In the genomic region with DNA sequence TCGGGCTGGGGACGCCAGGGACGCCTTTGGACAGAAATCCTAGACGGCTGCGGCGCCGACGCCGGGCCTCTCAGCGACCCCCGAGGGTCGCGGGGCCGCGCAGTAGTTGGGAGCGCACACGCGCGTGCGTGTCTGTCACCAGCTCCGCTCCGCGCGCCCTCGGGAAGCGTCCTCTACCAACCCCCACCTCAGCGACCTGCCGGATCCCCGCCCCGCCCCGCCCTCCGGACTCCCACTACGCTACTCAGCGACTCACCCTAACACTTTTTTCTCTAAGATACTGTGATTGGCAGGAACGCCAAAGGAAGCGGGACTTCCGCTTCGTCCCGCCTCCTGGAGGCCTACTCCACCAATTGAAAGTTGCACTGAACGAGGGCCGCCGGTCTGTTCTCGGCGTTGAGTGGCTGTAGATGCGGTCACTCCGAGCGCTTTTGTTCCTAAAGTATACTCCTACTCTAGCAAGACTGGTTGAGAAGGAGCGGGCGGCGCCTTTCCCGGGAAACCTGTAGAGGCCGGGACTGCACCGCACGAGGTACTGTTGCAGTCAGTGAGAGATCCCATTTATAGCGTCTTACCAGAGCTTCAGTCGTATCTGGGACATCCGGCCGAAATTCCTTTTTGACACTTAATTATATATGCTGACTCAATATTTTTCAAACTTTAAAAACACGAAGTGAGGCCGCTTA, we compare ENCODE assay signal across 8 mouse cellular contexts. TPM values are rescaled to one million over a fixed set of nuclear protein-coding genes. Genes with fewer than 3 reads are reported as not detected.
DNase-seq lines count a peak whose midpoint lies in the region; ATAC-seq and TF ChIP-seq lines count a peak whose summit lies in the region.

A gene (minus strand): TSS at position 279 of the 686 bp plus-strand sequence.

- under 1% methylated on average over 56 of the region's 60 CpGs for WGBS in forebrain, embryonic 13.5 days
- under 1% methylated on average over 59 of the region's 60 CpGs for WGBS in large intestine, adult 2 months
- under 1% methylated on average over 60 of the region's 60 CpGs for WGBS in liver, postnatal 0 days (ENCODE audit: insufficient replicate concordance)
- under 1% methylated on average over 49 of the region's 60 CpGs for WGBS in neural tube, embryonic 14.5 days

- peak; percentile 100 for ATAC-seq in cerebellum, adult (ENCODE audit: insufficient number of reproducible peaks, low FRiP score, low TSS enrichment)
- ATAC-seq in forebrain, embryonic 13.5 days = peak; percentile 100
- peak; percentile 99 for ATAC-seq in liver, postnatal 0 days
- peak; percentile 99 for ATAC-seq in neural tube, embryonic 14.5 days (ENCODE audit: low read depth)

- H3K4me2 ChIP-seq in forebrain, embryonic 13.5 days = peak within 1 kb of the TSS; percentile 70
- peak within 1 kb of the TSS; percentile 89 for H3K4me2 ChIP-seq in liver, postnatal 0 days (ENCODE audit: low read depth, low read length)
- peak within 1 kb of the TSS; percentile 56 for H3K4me2 ChIP-seq in neural tube, embryonic 14.5 days (ENCODE audit: low read depth, low read length)

- peak; percentile 99 for DNase-seq in heart, postnatal 10 days
- peak; percentile 98 for DNase-seq in large intestine, adult 2 months (ENCODE audit: low read depth, low spot score)
- DNase-seq in liver, postnatal 0 days = peak; percentile 95
- peak; percentile 94 for DNase-seq in testis, postnatal 10 days (ENCODE audit: low spot score)

- no peaks in the 10 kb centered on the region for H3K4me1 ChIP-seq in ES-Bruce4 (ENCODE audit: control insufficient read depth, insufficient read depth, low read length)
- H3K4me1 ChIP-seq in forebrain, embryonic 13.5 days = peaks cover 25% of the 10 kb centered on the region
- H3K4me1 ChIP-seq in liver, postnatal 0 days (ENCODE audit: insufficient read depth) = peaks cover 12% of the 10 kb centered on the region
- H3K4me1 ChIP-seq in neural tube, embryonic 14.5 days (ENCODE audit: control insufficient read depth, insufficient read depth, low read length) = peaks cover 16% of the 10 kb centered on the region; the same call in 1 of the 2 replicates

- peak; percentile 68 for TF ChIP-seq POLR2A in ES-Bruce4 (IDR thresholded peaks at IDR 0.05; ENCODE audit: insufficient read depth, low read length)

- peaks cover 8% of the 10 kb centered on the region for H3K9me3 ChIP-seq in ES-Bruce4 (replicated peaks; ENCODE audit: control insufficient read depth, insufficient read depth, low read length, poor library complexity, severe bottlenecking)
- H3K9me3 ChIP-seq in forebrain, embryonic 13.5 days (replicated peaks) = no peaks in the 10 kb centered on the region
- H3K9me3 ChIP-seq in liver, postnatal 0 days (ENCODE audit: low read length) = no peaks in the 10 kb centered on the region
- no peaks in the 10 kb centered on the region for H3K9me3 ChIP-seq in neural tube, embryonic 14.5 days (ENCODE audit: control insufficient read depth, low read length)

- TF ChIP-seq CTCF in ES-Bruce4 (IDR thresholded peaks at IDR 0.05; ENCODE audit: low read depth, low read length) = no peak
- no peak for TF ChIP-seq CTCF in liver, postnatal 0 days (IDR thresholded peaks at IDR 0.05; ENCODE audit: low read depth)

- H3K27me3 ChIP-seq in ES-Bruce4 (ENCODE audit: control insufficient read depth, insufficient read depth, low read length, poor library complexity, severe bottlenecking) = no peaks in the 10 kb centered on the region
- no peaks in the 10 kb centered on the region for H3K27me3 ChIP-seq in forebrain, embryonic 13.5 days
- H3K27me3 ChIP-seq in liver, postnatal 0 days (ENCODE audit: insufficient read depth, low read length) = no peaks in the 10 kb centered on the region
- no peaks in the 10 kb centered on the region for H3K27me3 ChIP-seq in neural tube, embryonic 14.5 days (ENCODE audit: control insufficient read depth, insufficient read depth, low read length)

- intact Hi-C loops in heart, postnatal 10 days (cut with DNase I) = loop anchor here (2.0 kb wide), 1 partner anchor 17 kb away; no protein-coding TSS in a partner anchor

- H3K27ac ChIP-seq in ES-Bruce4 (ENCODE audit: insufficient read depth, low read length) = peak within 1 kb of the TSS; percentile 76
- peak within 1 kb of the TSS; percentile 57; the same call in 1 of the 2 replicates for H3K27ac ChIP-seq in forebrain, embryonic 13.5 days
- H3K27ac ChIP-seq in liver, postnatal 0 days (ENCODE audit: low read depth) = peak within 1 kb of the TSS; percentile 90
- peak within 1 kb of the TSS; percentile 74; the same call in 1 of the 2 replicates for H3K27ac ChIP-seq in neural tube, embryonic 14.5 days (ENCODE audit: low read depth, low read length)

- peak within 1 kb of the TSS; percentile 97 for H3K4me3 ChIP-seq in ES-Bruce4 (ENCODE audit: low read depth, low read length)
- peak within 1 kb of the TSS; percentile 90 for H3K4me3 ChIP-seq in forebrain, embryonic 13.5 days
- peak within 1 kb of the TSS; percentile 86 for H3K4me3 ChIP-seq in liver, postnatal 0 days (ENCODE audit: low read depth, low read length)
- peak within 1 kb of the TSS; percentile 93 for H3K4me3 ChIP-seq in neural tube, embryonic 14.5 days (ENCODE audit: low read depth, low read length)

- H3K9ac ChIP-seq in ES-Bruce4 (ENCODE audit: low read depth, poor library complexity, severe bottlenecking) = peak within 1 kb of the TSS; percentile 99
- H3K9ac ChIP-seq in forebrain, embryonic 13.5 days = peak within 1 kb of the TSS; percentile 95
- H3K9ac ChIP-seq in liver, postnatal 0 days (replicated peaks) = peak within 1 kb of the TSS; percentile 94
- peak within 1 kb of the TSS; percentile 86 for H3K9ac ChIP-seq in neural tube, embryonic 14.5 days (replicated peaks; ENCODE audit: low read depth, low read length)

- no peak for TF ChIP-seq EP300 in ES-Bruce4 (IDR thresholded peaks at IDR 0.05; ENCODE audit: insufficient read depth, low read depth, low read length)
- peak; percentile 51; the same call in 1 of the 2 replicates for TF ChIP-seq EP300 in liver, postnatal 0 days (IDR thresholded peaks at IDR 0.05; ENCODE audit: low read depth)

- peaks cover 4% of the 10 kb centered on the region; the same call in 1 of the 2 replicates for H3K36me3 ChIP-seq in ES-Bruce4 (ENCODE audit: control insufficient read depth, insufficient read depth, low read length, poor library complexity, severe bottlenecking)
- no peaks in the 10 kb centered on the region for H3K36me3 ChIP-seq in forebrain, embryonic 13.5 days (ENCODE audit: poor library complexity, severe bottlenecking)
- no peaks in the 10 kb centered on the region for H3K36me3 ChIP-seq in liver, postnatal 0 days (replicated peaks; ENCODE audit: insufficient read depth, low read length)
- H3K36me3 ChIP-seq in neural tube, embryonic 14.5 days (ENCODE audit: control insufficient read depth, insufficient read depth, low read length) = no peaks in the 10 kb centered on the region

RNA-seq across cellular contexts. Expression of the gene that starts here (rescaled TPM):
- polyA plus RNA-seq in ES-Bruce4 (2011; ENCODE audit: insufficient read depth, insufficient read length, low read depth, missing spikeins) = 77.7 and 81.5 TPM in 2 replicates
- 56.8 and 58.2 TPM in 2 replicates for polyA plus RNA-seq in forebrain, embryonic 13.5 days (2015; fragmentation: Nextera tagmentation; extraction: Ambion mirVana)
- 100 to 1,000 TPM in 1 of 2 experiments, 10 to 100 TPM in 1; 97.2 to 100 TPM for total RNA-seq in heart, postnatal 10 days (2021)
- polyA plus RNA-seq in large intestine, adult 2 months (2012; rRNA removed) = 35.6 and 53.5 TPM in 2 replicates
- polyA plus RNA-seq in liver, postnatal 0 days (2015; fragmentation: Nextera tagmentation; extraction: Ambion mirVana) = 5.8 and 7.9 TPM in 2 replicates
- 52.3 and 69.5 TPM in 2 replicates for polyA plus RNA-seq in neural tube, embryonic 14.5 days (2014; fragmentation: Nextera tagmentation; extraction: Ambion mirVana)

Comparison
In these comparisons a context has a peak if more than half of its experiments do, and no peak if none do; other contexts are left out.
1. Peak in every context shown above with its lines: DNase-seq, ATAC-seq, H3K4me3 ChIP-seq and H3K27ac ChIP-seq.